31 mouse cellular contexts compared by ENCODE assay signal in the genomic region with DNA sequence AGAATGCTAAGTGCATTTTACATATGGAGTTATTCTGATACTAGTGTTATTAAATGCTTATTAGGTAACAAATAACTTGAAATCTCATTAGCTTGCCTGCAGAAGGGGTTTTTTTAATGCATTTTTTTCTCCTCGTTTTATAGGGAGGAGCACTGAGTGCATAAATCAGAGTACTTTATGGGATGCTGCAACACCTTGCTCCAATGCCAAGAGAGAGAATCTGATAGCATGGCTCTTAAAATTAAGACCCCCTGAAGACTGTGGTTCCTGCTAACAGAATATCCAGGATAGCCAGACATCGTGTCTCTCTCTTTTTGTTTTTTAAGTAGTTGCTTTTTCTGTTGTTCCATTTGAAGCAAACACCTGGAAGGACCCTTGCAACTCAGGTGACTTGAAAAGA.
"Had no signal": no experiment of that assay in that cellular context is flagged by ENCODE, and none has a peak within 500 bp of the region (broad histone marks: within the 10 kb centered on the region; RNA-seq: fewer than 3 reads in every experiment).

No protein-coding gene starts in this region.

- H3K9me3 ChIP-seq: limb, embryonic 12.5 days; limb, embryonic 15.5 days; liver, embryonic 12.5 days; liver, embryonic 13.5 days; liver, embryonic 15.5 days; lung, embryonic 15.5 days; megakaryocyte, embryonic 14.5 days; midbrain, embryonic 10.5 days; midbrain, embryonic 12.5 days; midbrain, embryonic 13.5 days; midbrain, embryonic 15.5 days; neural tube, embryonic 12.5 days had no signal

- H3K9ac ChIP-seq: limb, embryonic 12.5 days; limb, embryonic 15.5 days; liver, embryonic 12.5 days; liver, embryonic 13.5 days; liver, embryonic 14.5 days; liver, embryonic 15.5 days; liver, postnatal 0 days; lung, embryonic 14.5 days; lung, embryonic 15.5 days; midbrain, embryonic 12.5 days; midbrain, embryonic 13.5 days; midbrain, embryonic 15.5 days; neural tube, embryonic 12.5 days had no signal

- H3K27ac ChIP-seq: left cerebral cortex, adult 2 months; limb, embryonic 12.5 days; limb, embryonic 15.5 days; liver, embryonic 12.5 days; liver, embryonic 13.5 days; liver, embryonic 14.5 days; liver, embryonic 15.5 days; lung, embryonic 15.5 days; macrophage; midbrain, embryonic 10.5 days; midbrain, embryonic 12.5 days; midbrain, embryonic 13.5 days; midbrain, embryonic 15.5 days; neural tube, embryonic 12.5 days had no signal

- H3K4me2 ChIP-seq: limb, embryonic 12.5 days; limb, embryonic 15.5 days; liver, embryonic 11.5 days; liver, embryonic 12.5 days; liver, embryonic 13.5 days; liver, embryonic 15.5 days; lung, embryonic 14.5 days; lung, embryonic 15.5 days; midbrain, embryonic 11.5 days; midbrain, embryonic 12.5 days; midbrain, embryonic 13.5 days; midbrain, embryonic 15.5 days; neural tube, embryonic 12.5 days had no signal

- H3K27me3 ChIP-seq: limb, embryonic 12.5 days; limb, embryonic 15.5 days; liver, embryonic 12.5 days; liver, embryonic 13.5 days; liver, embryonic 15.5 days; lung, embryonic 15.5 days; midbrain, embryonic 12.5 days; midbrain, embryonic 13.5 days; midbrain, embryonic 15.5 days; neural tube, embryonic 12.5 days had no signal

- H3K4me3 ChIP-seq: left cerebral cortex, adult 2 months; limb, embryonic 12.5 days; limb, embryonic 15.5 days; liver, embryonic 12.5 days; liver, embryonic 13.5 days; liver, embryonic 15.5 days; lung, embryonic 15.5 days; megakaryocyte, embryonic 14.5 days; midbrain, embryonic 10.5 days; midbrain, embryonic 12.5 days; midbrain, embryonic 13.5 days; midbrain, embryonic 15.5 days; myocyte; neural tube, embryonic 12.5 days had no signal

- ATAC-seq: liver, embryonic 12.5 days; liver, postnatal 0 days; lung, postnatal 0 days; midbrain, embryonic 13.5 days; midbrain, embryonic 15.5 days; midbrain, embryonic 16.5 days had no signal

- DNase-seq: left cerebral cortex, postnatal 4 days; liver; liver, embryonic 13.5 days; liver, postnatal 0 days; lung, adult 18-20 months; lung, adult 2 months; lung, postnatal 10 days; lung, postnatal 14 days; lung, postnatal 36 days; lung, postnatal 4 days; midbrain, embryonic 14.5 days had no signal

- H3K4me1 ChIP-seq: liver, embryonic 12.5 days; liver, embryonic 13.5 days; liver, embryonic 15.5 days; midbrain, embryonic 12.5 days; midbrain, embryonic 15.5 days had no signal

- H3K36me3 ChIP-seq: limb, embryonic 12.5 days; limb, embryonic 15.5 days; liver, embryonic 12.5 days; liver, embryonic 13.5 days; liver, embryonic 15.5 days; lung, embryonic 15.5 days; midbrain, embryonic 10.5 days; midbrain, embryonic 12.5 days; midbrain, embryonic 13.5 days; midbrain, embryonic 15.5 days; neural tube, embryonic 12.5 days had no signal
